Mouse (Mus musculus): ENCODE measurements around the gene Zdhhc25. TPM values are rescaled to one million over a fixed set of nuclear protein-coding genes. Genes with fewer than 3 reads are reported as not detected.

The Zdhhc25 gene
- polyA plus RNA-seq (2015; fragmentation: Illumina TruSeq; extraction: RNeasy Lipid Tissue Mini Kit (QIAGEN cat#74804); ENCODE audit: low read depth, low replicate concordance) = not detected

DNA sequence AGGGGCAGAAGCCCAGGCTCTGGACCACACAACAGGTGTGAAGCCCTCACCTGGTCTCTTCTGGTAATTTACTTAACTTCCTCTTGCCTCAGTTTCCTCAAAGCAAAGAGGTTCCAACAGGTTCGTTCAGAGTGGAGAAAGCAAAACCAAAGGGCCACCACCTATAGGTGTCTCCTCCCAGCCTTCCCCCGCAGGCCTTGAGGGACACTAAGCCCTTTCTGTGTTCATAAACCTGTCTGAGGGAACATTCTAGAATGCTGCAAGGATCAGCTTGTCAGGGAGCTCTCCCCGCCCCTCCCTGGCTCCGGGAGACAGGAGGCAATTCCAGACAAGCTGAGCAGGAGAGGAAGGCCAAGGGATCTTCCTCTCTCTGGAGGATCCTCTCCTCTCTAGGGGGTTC, at the start of gene Zdhhc25:
Gene Zdhhc25 (plus strand): TSS at position 301 of the 400 bp plus-strand sequence.

Other genes starting within 250 kb of the Zdhhc25 start
- 23.4 TPM for gene Brd1, start 133.9 kb downstream of the Zdhhc25 start, polyA plus RNA-seq (2015; fragmentation: Illumina TruSeq; extraction: RNeasy Lipid Tissue Mini Kit (QIAGEN cat#74804); ENCODE audit: low read depth, low replicate concordance)
- gene Zbed4, start 151.4 kb downstream of the Zdhhc25 start, polyA plus RNA-seq (2015; fragmentation: Illumina TruSeq; extraction: RNeasy Lipid Tissue Mini Kit (QIAGEN cat#74804); ENCODE audit: low read depth, low replicate concordance) = 6.4 TPM
- 12.9 TPM for gene Alg12, start 219.0 kb downstream of the Zdhhc25 start, polyA plus RNA-seq (2015; fragmentation: Illumina TruSeq; extraction: RNeasy Lipid Tissue Mini Kit (QIAGEN cat#74804); ENCODE audit: low read depth, low replicate concordance)
- 23.6 TPM for gene Creld2, start 219.3 kb downstream of the Zdhhc25 start, polyA plus RNA-seq (2015; fragmentation: Illumina TruSeq; extraction: RNeasy Lipid Tissue Mini Kit (QIAGEN cat#74804); ENCODE audit: low read depth, low replicate concordance)

All from brain, adult 10 weeks (tissue).